Mouse (Mus musculus): ENCODE results near the gene Csrnp1. TPM values are rescaled to one million over a fixed set of nuclear protein-coding genes. Genes with fewer than 3 reads are reported as not detected.

The Csrnp1 gene
- polyA plus RNA-seq, 1 experiment from 2014 or later: 8.2 TPM

DNA sequence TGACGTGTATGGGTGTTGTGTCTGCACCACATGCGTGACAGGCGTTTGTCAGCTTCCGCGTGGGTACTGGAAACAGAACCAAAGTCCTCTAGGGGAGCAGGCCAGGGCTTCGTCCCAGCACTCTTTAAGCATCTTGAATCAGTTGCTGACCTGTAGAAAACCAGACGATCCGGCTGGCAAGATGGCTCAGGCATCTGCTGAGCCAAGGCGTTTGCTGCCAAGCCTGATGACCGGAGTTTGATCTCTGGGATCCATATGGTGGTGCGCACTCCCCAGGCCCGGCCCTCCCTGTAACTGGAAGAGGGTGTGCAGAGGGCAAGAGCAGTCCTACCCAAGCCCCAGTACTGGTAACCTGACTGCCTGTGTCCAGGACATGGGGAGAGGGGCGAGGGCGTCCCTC lies 42.6 kb downstream of the Csrnp1 start:
- H3K27me3 ChIP-seq (replicated peaks): no peaks in the 10 kb centered on the region
- H3K4me3 ChIP-seq: no peak overlapping the region
- no peaks in the 10 kb centered on the region for H3K36me3 ChIP-seq
- H3K4me1 ChIP-seq (replicated peaks): peaks cover 7% of the 10 kb centered on the region; the same call in 1 of the 2 replicates
- 86% methylated on average over 14 of the region's 14 CpGs for WGBS
- ATAC-seq (ENCODE audit: insufficient number of reproducible peaks, low FRiP score): no peak
- H3K9ac ChIP-seq: no peak overlapping the region
- no peak overlapping the region for H3K4me2 ChIP-seq
- H3K27ac ChIP-seq (ENCODE audit: poor library complexity, severe bottlenecking): no peak overlapping the region
- H3K9me3 ChIP-seq (replicated peaks): no peaks in the 10 kb centered on the region

DNA sequence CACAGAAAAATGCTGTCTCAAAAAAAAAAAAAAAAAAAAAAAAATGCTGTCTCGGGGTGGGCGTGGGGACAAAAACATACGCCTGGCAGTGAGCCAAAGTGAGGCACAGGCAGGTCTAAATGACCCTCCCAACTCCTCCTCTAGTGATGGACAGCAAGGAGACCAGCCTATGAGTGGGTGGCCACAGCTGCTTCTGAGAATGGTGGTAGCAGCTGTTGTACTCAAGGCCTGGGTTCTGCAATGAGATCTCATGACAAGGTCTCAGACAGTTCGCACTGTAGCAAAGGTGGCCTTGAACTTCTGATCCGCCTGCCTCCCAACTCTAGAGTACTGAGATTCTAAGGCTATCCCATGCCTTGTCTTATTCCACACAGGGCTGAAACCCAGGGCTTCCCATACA lies 43.1 kb downstream of the Csrnp1 start:
- Histone ChIP-seq H3K27ac (ENCODE audit: poor library complexity, severe bottlenecking) (no peak overlapping the region), H3K27me3 (replicated peaks) (no peaks in the 10 kb centered on the region), H3K9ac (no peak overlapping the region), H3K9me3 (replicated peaks) (no peaks in the 10 kb centered on the region), H3K4me2 (no peak overlapping the region), H3K36me3 (no peaks in the 10 kb centered on the region), H3K4me1 (replicated peaks) (peaks cover 12% of the 10 kb centered on the region), H3K4me3 (no peak overlapping the region)
- WGBS: 73% methylated on average over 5 of the region's 5 CpGs
- ATAC-seq (ENCODE audit: insufficient number of reproducible peaks, low FRiP score): no peak

DNA sequence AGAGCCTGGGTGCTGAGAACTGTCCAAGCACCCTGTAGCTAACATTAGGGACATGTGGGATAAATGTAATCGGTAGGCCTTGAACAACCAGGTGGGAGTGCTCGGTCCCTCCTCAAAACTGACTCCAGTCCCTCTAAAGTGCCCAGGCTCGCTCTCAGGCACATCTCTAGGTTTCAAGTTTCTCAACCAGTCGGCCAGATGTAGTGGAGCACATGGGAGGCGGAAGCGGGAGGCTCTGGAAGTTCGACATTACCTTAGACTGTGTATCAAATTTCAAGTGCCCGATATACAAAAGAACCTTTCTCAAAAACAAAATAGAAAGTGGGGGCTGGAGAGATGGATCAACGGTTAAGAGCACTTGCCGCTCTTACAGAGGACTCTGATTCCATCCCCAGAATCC lies 44.8 kb downstream of the Csrnp1 start:
- no peak overlapping the region for H3K9ac ChIP-seq
- no peak overlapping the region for H3K27ac ChIP-seq (ENCODE audit: poor library complexity, severe bottlenecking)
- no peaks in the 10 kb centered on the region for H3K9me3 ChIP-seq (replicated peaks)
- peaks cover 15% of the 10 kb centered on the region for H3K4me1 ChIP-seq (replicated peaks)
- H3K27me3 ChIP-seq (replicated peaks): no peaks in the 10 kb centered on the region
- no peak for ATAC-seq (ENCODE audit: insufficient number of reproducible peaks, low FRiP score)
- WGBS: 75% methylated on average over 10 of the region's 10 CpGs
- no peak overlapping the region for H3K4me2 ChIP-seq
- H3K4me3 ChIP-seq: no peak overlapping the region
- no peaks in the 10 kb centered on the region; the same call in 1 of the 2 replicates for H3K36me3 ChIP-seq

DNA sequence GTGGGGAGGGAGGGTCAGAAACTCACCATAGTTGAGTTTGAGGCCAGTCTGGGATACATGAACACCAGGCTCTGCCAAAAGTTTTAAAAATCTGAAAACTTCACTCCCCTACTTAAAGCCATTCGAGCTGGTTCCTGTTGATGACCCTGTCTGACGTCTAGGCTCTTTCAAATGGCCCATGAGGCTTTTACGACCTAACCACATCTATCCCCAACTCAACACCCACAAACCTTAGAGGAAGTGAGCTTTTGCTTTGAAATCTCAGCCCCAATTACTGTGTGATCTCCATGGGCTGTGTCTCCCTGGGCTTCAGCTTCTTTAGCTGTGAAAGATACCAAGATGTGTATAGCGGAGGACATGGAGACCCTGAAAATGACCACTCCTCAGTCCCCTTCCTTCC lies 46.0 kb downstream of the Csrnp1 start:
- no peak overlapping the region for H3K4me2 ChIP-seq
- H3K9me3 ChIP-seq (replicated peaks): no peaks in the 10 kb centered on the region
- H3K4me1 ChIP-seq (replicated peaks): peaks cover 15% of the 10 kb centered on the region
- WGBS: 76% methylated on average over 4 of the region's 4 CpGs
- H3K36me3 ChIP-seq: no peaks in the 10 kb centered on the region; the same call in 1 of the 2 replicates
- no peak overlapping the region for H3K9ac ChIP-seq
- no peak for ATAC-seq (ENCODE audit: insufficient number of reproducible peaks, low FRiP score)
- H3K27me3 ChIP-seq (replicated peaks): no peaks in the 10 kb centered on the region
- no peak overlapping the region for H3K4me3 ChIP-seq
- H3K27ac ChIP-seq (ENCODE audit: poor library complexity, severe bottlenecking): no peak overlapping the region

DNA sequence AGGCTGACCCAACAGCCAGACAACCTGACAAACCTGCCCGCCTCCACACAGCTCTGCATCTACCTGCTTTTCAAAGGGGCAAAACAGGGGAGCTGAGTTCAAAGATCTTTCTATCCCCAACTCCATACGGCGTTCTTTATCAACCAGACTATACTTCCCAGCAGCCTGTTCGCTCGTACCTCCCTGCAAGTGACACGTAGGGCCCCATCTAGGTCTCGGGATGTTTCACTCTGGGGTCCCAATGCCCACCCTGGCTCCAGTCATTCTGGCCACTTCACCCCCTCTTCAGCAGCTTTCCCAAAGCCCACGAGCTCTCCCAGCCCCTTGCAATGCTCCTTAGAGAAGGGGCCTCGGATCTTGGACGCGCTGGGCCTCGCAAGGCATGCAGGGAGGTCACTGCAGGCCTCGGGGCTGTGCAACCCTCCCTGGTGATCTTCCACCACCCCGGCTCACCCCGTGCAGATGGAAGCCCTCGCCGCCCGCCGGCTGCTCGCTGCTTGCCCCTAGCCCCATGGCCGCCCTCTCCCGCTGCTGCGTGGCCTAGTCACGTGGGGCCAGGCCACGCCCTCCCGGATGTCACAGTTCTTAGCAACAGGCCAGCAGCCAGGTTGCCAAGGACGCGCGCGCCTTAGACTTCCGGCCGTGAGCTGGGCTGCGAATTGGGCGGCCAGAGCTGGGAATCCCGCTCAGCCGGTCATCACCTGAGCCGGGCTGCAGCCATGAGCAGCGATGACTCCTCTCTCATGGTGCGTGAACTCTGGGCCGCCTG lies 47.3 kb downstream of the Csrnp1 start, which contains the start of the genes Gorasp1 and Ttc21a:
Gene Gorasp1, minus strand, starts transcription at position 561 of the 769 bp plus-strand sequence.
Gene Ttc21a, plus strand, starts transcription at position 602 of the 769 bp plus-strand sequence.
- 2% methylated on average over 40 of the region's 40 CpGs for WGBS
- H3K4me1 ChIP-seq (replicated peaks): peaks cover 15% of the 10 kb centered on the region

DNA sequence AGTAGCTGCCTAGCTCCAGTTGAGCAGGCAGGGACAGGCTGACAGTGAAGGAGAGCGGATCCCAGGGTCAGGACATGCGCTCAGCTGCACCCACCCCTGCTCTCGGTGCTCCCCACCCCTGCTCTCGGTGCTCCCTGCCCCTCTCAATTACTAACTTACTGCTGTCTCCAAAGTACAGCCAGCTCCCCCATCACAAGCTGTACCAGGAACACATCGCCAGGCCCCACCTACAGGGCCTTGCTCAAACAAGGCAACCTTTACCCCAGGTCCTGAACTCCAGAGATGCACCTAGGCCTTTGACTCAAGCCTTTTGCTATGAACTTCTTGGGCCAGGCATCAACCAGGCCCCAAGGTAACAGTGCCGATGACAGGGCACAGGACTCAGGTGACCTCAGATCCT lies 50.8 kb downstream of the Csrnp1 start:
- no peaks in the 10 kb centered on the region for H3K27me3 ChIP-seq (replicated peaks)
- H3K4me3 ChIP-seq: no peak overlapping the region
- H3K27ac ChIP-seq (ENCODE audit: poor library complexity, severe bottlenecking): no peak overlapping the region
- no peak for ATAC-seq (ENCODE audit: insufficient number of reproducible peaks, low FRiP score)
- WGBS: 85% methylated on average over 6 of the region's 6 CpGs
- H3K4me2 ChIP-seq: no peak overlapping the region
- H3K9me3 ChIP-seq (replicated peaks): no peaks in the 10 kb centered on the region
- peaks cover 15% of the 10 kb centered on the region for H3K4me1 ChIP-seq (replicated peaks)
- no peak overlapping the region for H3K9ac ChIP-seq
- peaks cover 43% of the 10 kb centered on the region for H3K36me3 ChIP-seq

More for the DNA sequence above, 47.3 kb downstream of the Csrnp1 start, which contains the start of the genes Gorasp1 and Ttc21a:
- no peaks in the 10 kb centered on the region for H3K9me3 ChIP-seq (replicated peaks)
- peaks cover 10% of the 10 kb centered on the region; the same call in 1 of the 2 replicates for H3K36me3 ChIP-seq
- no peaks in the 10 kb centered on the region for H3K27me3 ChIP-seq (replicated peaks)
- peak within 1 kb of the TSS; percentile 93 for H3K9ac ChIP-seq
- peak within 1 kb of the TSS; percentile 96 for H3K4me2 ChIP-seq
- ATAC-seq (ENCODE audit: insufficient number of reproducible peaks, low FRiP score): peak; percentile 95
- H3K4me3 ChIP-seq: peak within 1 kb of the TSS; percentile 85
- H3K27ac ChIP-seq (ENCODE audit: poor library complexity, severe bottlenecking): peak within 1 kb of the TSS; percentile 83

DNA sequence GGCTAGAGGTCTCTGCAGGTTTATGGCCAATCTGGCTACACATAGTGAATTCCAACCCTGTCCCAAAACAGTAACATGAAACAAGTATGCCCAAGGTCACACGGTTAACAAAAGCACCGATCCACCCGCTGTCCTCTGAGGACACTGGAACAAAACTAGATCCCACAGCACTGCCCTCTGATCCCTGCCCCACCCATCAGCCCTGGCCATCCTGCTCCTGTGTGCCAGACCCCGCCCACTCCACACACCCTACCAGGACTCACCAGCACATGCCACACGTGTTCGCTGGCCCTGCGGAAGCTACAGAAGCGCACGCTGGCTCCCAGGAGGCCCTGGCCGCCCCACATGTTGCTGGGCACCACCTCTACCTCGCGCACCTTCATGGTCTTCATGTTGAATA lies 52.1 kb downstream of the Csrnp1 start:
- Histone ChIP-seq H3K4me1 (replicated peaks) (peaks cover 12% of the 10 kb centered on the region), H3K36me3 (peaks cover 56% of the 10 kb centered on the region), H3K27me3 (replicated peaks) (no peaks in the 10 kb centered on the region), H3K9me3 (replicated peaks) (no peaks in the 10 kb centered on the region), H3K4me2 (no peak overlapping the region), H3K27ac (ENCODE audit: poor library complexity, severe bottlenecking) (no peak overlapping the region), H3K9ac (no peak overlapping the region), H3K4me3 (no peak overlapping the region)
- ATAC-seq (ENCODE audit: insufficient number of reproducible peaks, low FRiP score): no peak
- 87% methylated on average over 12 of the region's 12 CpGs for WGBS

DNA sequence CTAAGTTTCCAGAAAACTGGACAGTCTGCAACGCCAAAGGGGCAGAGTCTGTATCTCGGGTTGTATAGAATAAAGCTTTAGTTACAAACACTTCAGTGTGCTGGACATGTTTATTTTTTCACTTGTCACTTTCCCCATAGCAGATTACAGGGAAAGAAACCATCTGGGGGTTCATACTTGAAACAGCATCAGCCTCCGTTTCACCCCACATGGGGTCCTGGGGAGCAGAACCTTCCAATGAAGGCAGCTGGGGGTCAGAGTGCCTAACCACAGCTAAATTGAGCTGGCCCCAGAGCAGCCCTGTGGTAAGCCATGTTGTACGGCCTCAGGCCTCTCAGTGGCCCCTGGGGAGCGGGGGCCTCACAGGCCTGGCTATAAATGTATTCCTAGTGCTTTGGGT lies 58.0 kb downstream of the Csrnp1 start:
- H3K27me3 ChIP-seq (replicated peaks): no peaks in the 10 kb centered on the region
- no peak overlapping the region for H3K27ac ChIP-seq (ENCODE audit: poor library complexity, severe bottlenecking)

DNA sequence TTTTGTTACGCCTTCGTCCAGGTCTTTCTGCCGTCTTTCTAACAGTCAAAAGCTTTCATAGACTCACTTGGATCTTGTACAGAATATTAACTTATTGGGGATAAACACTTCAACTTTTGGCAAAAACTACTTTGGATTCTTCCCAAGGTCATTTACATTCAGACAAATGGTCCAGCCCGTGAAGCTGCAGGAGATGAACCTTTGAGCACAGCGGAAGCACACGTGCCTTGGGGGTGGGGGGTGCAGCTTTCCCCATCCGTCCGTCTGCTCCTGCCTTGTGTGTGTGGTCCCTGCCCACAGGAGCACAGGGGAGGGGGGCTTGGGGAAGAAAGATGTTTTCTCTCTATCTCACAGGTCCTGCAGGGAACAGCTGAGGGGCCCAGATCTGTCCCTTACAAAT lies 58.7 kb downstream of the Csrnp1 start:
- no peak for ATAC-seq (ENCODE audit: insufficient number of reproducible peaks, low FRiP score)
- WGBS: 88% methylated on average over 8 of the region's 8 CpGs
- Histone ChIP-seq H3K36me3 (peaks cover 90% of the 10 kb centered on the region), H3K4me2 (no peak overlapping the region), H3K27ac (ENCODE audit: poor library complexity, severe bottlenecking) (no peak overlapping the region), H3K27me3 (replicated peaks) (no peaks in the 10 kb centered on the region), H3K9me3 (replicated peaks) (no peaks in the 10 kb centered on the region), H3K4me1 (replicated peaks) (no peaks in the 10 kb centered on the region; the same call in 1 of the 2 replicates), H3K9ac (no peak overlapping the region), H3K4me3 (no peak overlapping the region)

More for the DNA sequence above, 58.0 kb downstream of the Csrnp1 start:
- 79% methylated on average over 5 of the region's 5 CpGs for WGBS
- ATAC-seq (ENCODE audit: insufficient number of reproducible peaks, low FRiP score): no peak
- H3K4me2 ChIP-seq: no peak overlapping the region
- peaks cover 90% of the 10 kb centered on the region for H3K36me3 ChIP-seq
- H3K9me3 ChIP-seq (replicated peaks): no peaks in the 10 kb centered on the region
- H3K9ac ChIP-seq: no peak overlapping the region
- H3K4me1 ChIP-seq (replicated peaks): no peaks in the 10 kb centered on the region; the same call in 1 of the 2 replicates
- H3K4me3 ChIP-seq: no peak overlapping the region

DNA sequence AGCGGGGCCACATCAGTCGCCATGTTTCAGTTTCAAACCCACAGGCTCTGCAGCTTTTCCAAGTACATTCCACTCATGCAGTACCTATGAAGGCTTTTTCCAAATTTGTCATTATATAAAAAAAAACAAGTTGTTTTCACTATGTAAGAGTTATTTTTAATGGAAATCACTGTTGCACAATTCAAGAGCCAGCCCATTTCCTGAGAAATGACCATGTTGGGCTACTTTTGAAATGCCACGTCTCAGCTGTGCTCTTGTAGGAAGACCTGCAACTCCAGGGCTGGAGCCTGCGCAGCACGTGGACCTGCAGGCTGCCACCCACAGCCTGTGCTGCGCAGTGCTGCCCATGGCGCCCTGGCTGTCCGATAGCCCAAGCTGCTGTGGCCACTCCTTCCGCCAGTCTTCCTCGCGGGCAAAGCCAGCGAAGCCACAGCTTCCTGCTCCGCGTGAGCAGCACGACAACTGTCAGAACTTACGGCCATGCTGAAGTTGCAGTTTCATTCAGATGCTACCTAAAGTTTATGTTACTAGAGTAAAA lies 59.3 kb downstream of the Csrnp1 start:
- ATAC-seq (ENCODE audit: insufficient number of reproducible peaks, low FRiP score): no peak
- Histone ChIP-seq H3K4me3 (no peak overlapping the region), H3K4me2 (no peak overlapping the region)

DNA sequence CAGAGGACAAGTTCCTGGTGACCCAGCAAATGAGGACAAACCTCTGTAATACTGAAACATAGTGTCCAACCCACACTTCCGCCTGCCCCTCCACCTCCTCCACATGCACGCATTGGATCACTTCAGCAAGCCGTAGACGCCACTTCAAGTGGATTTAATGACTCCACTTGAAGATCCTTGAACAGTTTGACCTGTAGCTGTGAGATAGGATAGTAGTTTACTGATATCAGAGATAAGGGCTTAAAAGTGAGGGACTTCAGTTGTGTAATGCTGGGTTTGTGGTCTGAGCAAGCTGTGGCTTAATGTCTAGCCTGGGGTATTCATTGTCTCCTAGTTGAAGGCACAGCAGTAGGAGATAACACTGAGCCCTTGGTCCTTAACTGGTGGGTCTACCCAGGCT lies 61.0 kb downstream of the Csrnp1 start:
- Histone ChIP-seq H3K27ac (ENCODE audit: poor library complexity, severe bottlenecking) (no peak overlapping the region), H3K36me3 (peaks cover 90% of the 10 kb centered on the region), H3K9me3 (replicated peaks) (no peaks in the 10 kb centered on the region), H3K4me3 (no peak overlapping the region), H3K4me1 (replicated peaks) (no peaks in the 10 kb centered on the region; the same call in 1 of the 2 replicates), H3K9ac (no peak overlapping the region), H3K27me3 (replicated peaks) (no peaks in the 10 kb centered on the region), H3K4me2 (no peak overlapping the region)
- 52% methylated on average over 4 of the region's 4 CpGs for WGBS
- no peak for ATAC-seq (ENCODE audit: insufficient number of reproducible peaks, low FRiP score)

More for the DNA sequence above, 59.3 kb downstream of the Csrnp1 start:
- 89% methylated on average over 16 of the region's 16 CpGs for WGBS
- Histone ChIP-seq H3K36me3 (peaks cover 90% of the 10 kb centered on the region), H3K27me3 (replicated peaks) (no peaks in the 10 kb centered on the region), H3K4me1 (replicated peaks) (no peaks in the 10 kb centered on the region; the same call in 1 of the 2 replicates), H3K9me3 (replicated peaks) (no peaks in the 10 kb centered on the region), H3K27ac (ENCODE audit: poor library complexity, severe bottlenecking) (no peak overlapping the region), H3K9ac (no peak overlapping the region)

All from heart, embryonic 12.5 days (tissue).